Mouse (Mus musculus): ENCODE results near the gene Prcd.
"Not testable (repeated sequence)": the region's sequence is repeated elsewhere in the genome, so short reads cannot be mapped to it uniquely, and the experiment has no call there.

Gene Prcd

GRCm38 (mm10) chr11:116670386-116670785 is 17.1 kb downstream of the Prcd start:
- no peak for DNase-seq

DNA sequence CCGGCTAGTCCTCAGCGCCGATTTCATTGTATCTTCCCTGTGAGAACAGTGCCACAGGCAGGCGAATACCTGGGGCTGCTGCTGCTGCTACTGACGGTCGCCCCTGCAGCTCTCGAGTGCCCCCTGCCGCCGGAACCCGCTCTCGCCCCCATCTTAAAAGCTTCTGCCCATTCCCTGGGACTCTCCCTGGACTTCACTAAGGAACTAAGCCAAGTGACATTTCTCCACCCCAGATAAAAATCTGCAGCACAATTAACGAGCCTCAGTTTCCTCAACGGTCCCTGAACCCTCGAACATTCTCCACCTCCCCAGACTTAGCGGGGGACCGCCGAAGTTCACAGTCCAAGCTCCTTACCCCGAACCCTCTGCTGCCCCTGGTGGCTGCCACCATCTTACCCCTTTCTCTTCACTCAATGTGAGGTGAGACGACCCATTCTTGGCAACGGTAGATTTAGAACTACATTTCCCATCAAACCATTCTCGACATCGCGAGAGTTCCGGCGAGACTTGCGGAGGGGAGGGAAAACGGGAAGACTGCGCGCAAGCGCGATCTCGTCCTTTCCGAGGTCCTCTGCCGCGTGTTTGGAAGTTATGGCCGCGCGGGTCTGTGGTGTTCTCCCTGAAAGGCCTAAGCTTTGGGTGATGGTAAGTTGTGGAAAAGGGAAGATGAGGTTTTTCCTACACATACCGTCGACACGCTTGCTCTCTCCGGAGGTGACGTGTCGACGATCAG is 17.9 kb downstream of the Prcd start:
- DNase-seq = peak; percentile 93 to 98

- no peak for DNase-seq
These were observed 18.6 kb downstream of the Prcd start for GRCm38 (mm10) chr11:116671845-116672434.

- DNase-seq = no peak
These were observed 19.3 kb downstream of the Prcd start for GRCm38 (mm10) chr11:116672595-116672994.

DNA sequence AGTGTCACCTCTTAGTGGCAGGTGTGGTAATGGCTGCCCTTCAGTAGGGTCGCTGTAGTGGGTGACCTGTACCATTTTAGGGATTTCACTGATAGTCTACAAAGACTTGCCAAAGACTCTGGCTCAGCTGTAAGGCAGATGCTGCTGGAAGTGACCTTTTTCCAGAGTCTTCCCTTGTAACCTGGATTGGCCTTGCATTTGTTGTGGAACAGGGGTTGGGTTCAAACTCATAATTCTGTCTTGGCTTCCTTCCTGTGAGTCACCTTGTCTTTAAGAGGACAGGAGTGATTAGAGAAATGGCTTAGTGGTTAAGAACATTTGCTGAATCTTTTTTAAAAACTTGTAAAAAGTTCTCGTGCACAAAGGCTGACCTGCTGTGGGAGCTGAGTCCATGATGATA is 20.1 kb downstream of the Prcd start:
- no peak for DNase-seq

DNA sequence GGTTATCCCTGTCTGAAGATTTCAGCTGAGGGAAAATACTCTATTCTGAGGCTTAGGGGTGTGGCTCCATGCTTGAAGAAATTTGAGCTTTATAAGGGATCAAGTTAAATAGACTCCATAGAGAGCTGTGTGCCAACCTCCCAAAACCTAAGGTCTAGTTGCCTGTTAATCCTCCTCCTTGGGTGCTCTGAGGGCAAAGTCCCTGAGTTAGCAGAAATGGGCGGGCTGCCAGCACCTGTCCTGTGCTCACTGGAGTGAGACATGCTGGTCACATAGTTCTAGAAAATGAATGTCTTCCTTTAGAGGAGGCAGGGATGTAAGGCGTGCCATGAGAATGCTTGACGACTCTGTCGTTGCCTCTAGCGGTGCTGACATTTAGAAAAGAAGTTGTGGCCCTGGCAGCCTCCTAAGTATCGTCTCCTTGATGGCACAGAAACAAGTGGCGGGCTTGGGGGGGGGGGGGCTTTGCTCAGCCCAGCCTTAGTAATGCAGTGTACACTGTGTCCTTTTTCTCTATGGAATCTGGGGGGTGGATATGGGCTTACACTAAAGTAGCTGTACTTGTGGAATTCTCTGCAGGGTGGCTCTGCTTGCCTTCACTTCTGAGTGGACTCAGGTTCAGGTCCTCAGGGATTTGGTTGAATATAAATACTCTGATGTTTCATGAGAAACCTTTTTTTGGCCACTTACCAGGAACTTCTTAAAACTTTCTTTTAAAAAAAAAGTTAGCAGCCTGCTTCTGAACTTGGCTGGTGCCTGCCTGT is 21.5 kb downstream of the Prcd start:
- DNase-seq = no peak

GRCm38 (mm10) chr11:116675429-116675828 is 22.1 kb downstream of the Prcd start:
- DNase-seq = not testable (repeated sequence)

- no peak for DNase-seq
These were observed 23.0 kb downstream of the Prcd start for GRCm38 (mm10) chr11:116676175-116676976.

- DNase-seq = no peak
These were observed 24.5 kb downstream of the Prcd start for GRCm38 (mm10) chr11:116677711-116678441.

DNA sequence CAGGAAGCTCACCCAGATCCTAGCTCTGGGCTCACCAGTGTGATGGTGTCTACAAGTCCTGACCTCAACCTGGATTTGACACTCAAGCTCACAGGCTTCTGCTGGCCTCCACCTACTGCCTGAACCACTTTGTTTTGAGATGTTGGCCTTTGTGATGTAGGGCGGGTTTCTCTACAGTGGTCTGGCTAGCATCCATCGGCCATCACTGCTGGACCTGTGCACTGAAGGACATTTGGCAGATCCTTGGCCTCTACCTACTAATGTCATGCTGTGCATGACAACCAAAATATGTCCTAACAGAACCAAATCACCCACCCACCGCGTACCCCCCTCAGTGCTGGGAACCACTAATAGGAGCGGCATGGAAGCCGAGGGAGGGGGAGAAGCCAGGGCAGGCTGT is 25.8 kb downstream of the Prcd start:
- DNase-seq = no peak

DNA sequence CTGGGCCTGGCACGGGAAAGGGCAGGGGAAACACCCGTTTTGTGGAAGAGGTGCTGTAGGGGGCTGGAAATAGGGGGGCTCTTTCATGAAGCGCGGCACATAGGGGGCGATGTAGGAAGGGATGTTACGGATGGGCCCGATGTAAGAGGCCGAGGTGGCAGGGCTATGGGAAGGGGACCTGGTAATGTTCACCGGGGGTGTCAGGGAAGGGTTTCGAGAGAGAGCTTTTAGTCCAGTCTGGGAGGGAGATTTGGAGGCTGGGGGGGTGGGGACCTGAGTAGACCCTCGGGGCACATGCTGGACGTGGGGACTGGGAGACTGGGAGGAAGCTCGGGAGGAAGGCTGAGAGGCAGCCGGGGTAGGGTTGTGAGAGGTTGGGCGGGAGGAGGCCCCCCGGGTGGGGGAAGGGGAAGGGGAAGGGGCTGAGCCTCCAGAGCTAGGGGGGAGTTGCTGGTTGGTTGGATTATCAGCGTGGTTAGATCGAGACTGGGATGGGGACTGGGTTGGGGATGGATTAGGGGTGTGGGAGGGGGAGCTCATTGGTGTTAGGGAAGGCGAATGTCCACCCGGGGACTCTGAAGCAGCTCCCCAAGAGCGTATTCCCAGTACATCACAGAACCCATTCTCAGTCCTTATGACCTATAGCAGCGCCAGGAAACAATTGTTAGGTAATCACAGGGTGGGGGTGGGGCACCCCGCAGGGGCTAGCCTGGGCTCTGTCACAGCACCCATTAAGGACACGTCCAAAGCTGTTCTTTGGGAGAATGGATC is 27.2 kb downstream of the Prcd start:
- DNase-seq = no peak

DNA sequence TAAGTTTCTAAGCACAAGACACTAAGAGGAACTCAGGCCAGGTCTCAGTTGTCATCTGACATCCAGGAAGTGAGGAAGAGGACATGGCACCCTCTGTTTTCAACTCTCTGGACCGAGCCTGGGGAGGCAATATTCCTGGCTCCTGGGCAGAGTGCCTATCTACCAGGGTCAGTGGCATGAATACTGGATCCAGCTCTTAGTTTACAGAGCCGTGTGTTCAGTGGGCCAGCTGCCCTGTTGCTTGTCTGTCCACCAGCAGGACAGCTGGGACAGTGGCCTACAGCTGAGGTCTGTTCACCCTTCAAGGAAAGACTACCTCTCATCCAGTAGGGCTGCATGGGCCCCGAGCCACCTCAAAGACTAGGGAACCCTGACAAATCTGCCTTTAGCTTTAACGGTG is 27.8 kb downstream of the Prcd start:
- DNase-seq = no peak

DNA sequence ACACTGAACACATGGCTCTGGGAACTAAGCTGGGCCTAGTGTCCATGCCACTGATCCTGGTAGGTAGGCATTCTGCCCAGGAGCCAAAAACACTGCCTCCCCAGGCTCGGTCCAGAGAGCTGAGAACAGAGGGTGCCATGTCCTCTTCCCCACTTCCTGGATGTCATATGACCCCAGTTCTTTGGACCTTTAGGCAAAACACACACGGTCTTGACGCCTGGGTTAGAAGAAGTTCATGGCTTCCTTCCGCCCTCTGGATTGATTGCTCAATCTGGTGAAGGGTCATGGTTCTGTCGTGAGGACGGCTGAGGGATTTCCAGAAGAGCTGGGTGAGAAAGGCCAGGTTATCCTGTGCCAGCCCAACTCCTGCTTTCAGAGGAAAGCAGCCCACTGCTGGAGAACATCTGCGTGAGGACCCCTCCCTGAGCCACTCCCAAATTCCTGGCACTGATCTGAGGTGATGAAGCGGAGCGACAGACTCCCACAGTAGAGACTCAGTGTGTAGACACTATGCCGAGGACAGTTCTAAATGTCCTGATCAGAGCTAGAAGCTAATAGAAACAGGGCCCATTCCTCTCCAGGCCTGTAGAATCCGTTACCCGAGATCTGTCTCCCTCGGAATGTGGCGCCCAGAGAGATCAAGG is 29.3 kb downstream of the Prcd start:
- no peak for DNase-seq

GRCm38 (mm10) chr11:116683777-116684176 is 30.4 kb downstream of the Prcd start:
- no peak for DNase-seq

DNA sequence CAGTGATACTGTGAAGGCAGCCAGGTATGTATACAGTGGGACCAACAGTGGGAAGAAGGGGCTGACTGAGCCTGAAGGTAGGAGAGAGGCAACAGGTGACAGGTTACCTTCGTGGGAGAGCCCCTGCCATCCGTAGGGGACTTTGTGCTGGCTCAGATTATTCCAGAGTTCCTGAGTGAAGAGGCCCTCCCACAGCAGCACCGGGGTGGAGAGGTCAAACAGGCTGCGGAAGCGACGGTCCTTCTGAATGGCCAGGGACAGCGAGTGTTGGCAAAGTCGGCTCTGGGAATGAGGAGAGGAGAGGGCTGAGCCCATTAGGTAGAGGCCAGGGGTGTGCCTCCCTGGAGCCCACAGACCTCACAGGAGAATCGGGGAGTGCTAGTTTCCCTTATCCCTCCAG is 32.4 kb downstream of the Prcd start:
- DNase-seq = no peak

DNA sequence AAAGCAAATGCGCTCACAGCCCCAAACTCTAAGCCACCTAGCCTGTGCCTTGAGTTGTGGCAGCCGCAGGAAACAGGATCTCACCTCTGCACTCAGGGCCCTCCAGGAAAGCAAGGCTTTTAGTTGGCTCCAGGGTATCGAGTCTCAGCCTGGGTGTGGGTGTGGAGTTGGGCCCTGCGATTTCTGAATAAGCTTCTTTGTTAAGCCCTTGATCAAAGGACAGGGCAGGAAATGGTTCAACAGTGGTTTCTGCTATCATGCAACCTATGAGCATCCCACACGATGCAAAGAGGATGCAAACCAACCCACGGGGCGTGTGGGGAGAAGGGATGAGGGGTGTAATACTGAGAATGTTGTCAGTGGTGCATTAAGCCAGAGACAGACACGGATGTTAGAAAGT is 34.6 kb downstream of the Prcd start:
- peak in 1 of 2 experiments; percentile 24 for DNase-seq

GRCm38 (mm10) chr11:116689622-116690021 is 36.3 kb downstream of the Prcd start:
- no peak for DNase-seq

- DNase-seq = no peak
These were observed 37.6 kb downstream of the Prcd start for GRCm38 (mm10) chr11:116690701-116691575.

DNA sequence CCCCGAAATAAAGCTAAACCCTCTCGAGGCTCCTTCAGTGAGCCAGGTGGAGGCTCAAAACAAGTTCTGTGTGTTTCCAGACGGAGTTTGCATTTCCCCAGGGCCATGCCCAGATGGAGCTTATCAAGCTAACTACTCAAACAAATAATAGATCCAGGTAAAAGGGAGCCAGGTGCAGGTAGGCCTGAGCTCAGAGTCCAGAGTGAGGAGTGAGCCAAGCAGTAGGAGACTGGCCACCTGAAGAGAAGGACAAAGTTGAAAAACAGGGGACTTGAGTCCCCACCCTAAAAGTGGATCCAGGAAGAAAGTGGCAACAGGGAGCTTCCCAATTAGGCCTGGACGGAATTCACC is 40.5 kb downstream of the Prcd start:
- no peak for DNase-seq

Measured in thymus, adult 18-20 months (tissue).